Mouse (Mus musculus) regulatory T cell (primary cell): ENCODE data around the gene Hoxc10.

Experiments used
- in situ Hi-C: fragments of 300-600 bp; cut with MboI, MseI; formaldehyde crosslinking; loops from one replicate; pipeline ENCODE4 v1.15.1; 2025; ENCODE audit warnings: high pct_unique_total_duplicates

Hoxc10 gene

DNA sequence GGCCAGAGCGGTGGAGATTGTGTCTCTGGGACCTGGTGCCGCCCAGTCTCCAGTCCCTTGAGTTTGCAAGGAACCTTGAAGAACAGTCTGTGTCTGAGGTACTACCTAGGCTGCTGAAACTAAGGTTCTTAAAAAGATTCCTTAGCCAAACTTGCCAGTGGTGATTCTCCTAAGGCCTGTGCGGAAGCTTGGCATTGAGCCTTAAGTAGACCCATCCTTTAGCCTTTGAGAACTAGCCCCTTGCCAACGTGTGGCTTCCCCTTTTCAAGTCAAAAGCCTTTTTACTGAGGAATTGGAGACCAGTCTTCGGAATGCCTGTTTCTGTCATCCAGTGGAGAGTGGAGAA lies 23.2 kb upstream of the Hoxc10 start:
- in situ Hi-C loops, result loop anchor here (10.0 kb wide), 1 partner anchor 1849 kb away; no protein-coding TSS in a partner anchor

DNA sequence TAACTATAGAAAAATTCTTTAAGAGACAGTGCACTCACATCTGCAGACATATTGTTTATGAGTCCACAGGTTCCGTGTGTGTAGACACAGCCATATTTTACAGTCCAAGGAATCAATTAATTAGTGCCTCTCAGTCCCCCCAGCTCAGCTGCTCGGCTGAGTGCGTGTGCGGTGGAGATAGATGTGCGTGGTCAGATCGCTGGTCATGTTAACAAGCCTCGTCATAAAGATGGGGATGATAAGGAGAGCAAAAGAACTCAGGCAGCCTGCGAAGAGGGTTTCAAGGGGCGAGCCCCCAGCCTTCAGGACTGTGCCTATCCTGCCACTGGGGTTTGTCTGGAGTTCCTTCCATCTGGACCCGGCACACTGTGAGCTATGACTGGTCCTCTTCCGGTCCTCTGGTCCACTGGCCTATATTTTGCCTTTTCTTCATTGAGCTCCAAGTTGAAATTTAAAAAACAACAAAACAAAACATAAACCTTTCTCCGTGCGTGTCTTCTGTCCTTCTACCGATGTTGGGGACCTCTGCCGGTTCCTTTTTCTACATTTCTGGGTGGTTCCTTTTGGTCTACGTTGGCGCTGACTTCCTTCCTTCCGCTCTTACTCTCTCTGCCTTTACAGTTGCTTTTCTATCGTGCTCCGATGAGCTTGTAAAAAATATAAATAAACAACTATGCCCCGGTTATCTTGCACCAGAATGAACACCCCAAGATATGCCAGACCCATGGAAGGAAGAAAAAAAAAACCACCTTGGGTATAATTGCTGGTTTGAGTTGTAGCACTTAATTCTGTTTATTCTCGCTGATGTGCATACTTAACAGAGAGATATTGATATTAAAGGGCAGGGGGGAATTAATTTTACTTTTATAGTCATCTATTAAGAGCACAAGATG lies 21.2 kb upstream of the Hoxc10 start:
- in situ Hi-C loops, result loop anchor here (10.0 kb wide), 1 partner anchor 1851 kb away; no protein-coding TSS in a partner anchor

DNA sequence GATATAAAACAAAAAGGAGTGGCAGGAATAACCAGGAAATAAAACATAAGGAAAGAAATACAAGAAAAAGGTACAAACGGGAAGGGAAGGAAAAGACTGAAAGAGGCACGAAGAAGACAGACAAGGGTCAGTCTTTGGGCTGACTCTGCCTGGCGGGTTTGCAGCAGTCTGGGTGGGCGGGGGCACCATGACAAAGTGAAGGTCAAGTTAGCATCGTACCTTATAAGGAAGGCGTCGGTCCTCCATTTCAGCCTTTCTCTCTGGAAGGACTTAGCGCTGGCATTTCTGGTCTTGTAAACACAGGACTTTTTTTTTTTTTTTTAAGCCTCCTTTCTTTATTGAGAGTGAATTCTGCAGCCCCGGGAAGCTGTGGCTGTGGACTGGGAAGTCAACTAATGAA lies 19.3 kb upstream of the Hoxc10 start:
- in situ Hi-C loops, result loop anchor here (10.0 kb wide), 1 partner anchor 1852 kb away; no protein-coding TSS in a partner anchor

DNA sequence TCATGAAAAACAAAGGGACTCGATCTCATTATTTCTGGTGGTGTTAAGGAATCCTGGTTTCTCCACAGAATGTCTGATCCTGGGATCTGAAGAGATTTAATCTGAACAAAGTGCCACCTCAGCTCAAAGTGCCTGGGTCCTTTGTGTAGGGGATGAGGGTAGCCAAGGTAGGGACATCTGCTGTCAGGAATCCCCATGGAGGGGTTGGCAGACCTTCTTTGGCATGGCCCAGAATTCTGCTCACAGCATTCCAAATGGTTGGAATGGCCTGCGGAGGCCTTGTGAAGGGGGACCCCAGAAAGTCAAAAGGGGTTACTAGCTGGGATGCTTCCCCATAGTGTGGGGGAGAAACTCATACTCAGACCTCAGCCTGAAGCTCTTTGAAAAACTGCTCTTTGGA lies 17.8 kb upstream of the Hoxc10 start:
- in situ Hi-C loops, result loop anchor here (10.0 kb wide), 1 partner anchor 1854 kb away; no protein-coding TSS in a partner anchor

DNA sequence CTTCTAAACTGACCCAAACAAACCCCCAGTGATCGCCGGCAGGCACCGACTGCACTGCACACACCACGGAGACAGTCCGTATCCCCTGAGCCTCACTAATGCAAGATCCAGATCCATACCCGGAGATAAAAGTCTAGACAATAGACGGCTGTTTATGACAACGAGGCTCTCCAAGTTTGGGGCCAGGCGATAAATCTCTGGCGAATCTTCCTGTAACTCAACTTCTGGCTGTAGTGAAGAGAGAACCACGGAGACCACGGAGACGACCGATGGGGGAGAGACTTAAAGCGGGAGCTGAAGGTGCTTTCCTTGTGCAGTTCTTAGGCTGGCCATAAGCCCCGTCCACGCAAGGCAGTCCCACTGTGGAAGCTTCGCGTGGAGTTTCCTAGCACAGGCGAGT lies 16.9 kb upstream of the Hoxc10 start:
- in situ Hi-C loops, result loop anchor here (10.0 kb wide), 1 partner anchor 1855 kb away; no protein-coding TSS in a partner anchor

DNA sequence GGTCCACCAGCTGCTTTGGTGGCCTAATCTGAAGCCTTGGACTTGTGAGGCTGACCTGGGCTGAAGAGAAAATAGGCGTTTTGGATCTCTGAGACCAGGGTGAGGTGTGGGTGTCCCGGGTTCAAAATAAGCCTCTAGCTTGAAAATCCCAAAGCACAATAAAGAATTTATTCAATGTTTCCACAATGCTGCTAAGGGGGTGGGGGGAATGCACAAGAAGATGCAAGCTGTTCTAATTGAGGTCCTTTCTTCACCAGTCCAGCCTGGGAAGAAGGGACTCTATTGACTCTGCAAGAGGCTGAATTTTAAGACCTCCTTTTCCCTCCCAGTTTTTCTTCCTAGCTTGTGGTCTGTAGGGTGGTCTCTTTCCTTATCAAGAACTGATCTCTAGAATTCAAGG lies 15.7 kb upstream of the Hoxc10 start:
- in situ Hi-C loops, result no loop called here

DNA sequence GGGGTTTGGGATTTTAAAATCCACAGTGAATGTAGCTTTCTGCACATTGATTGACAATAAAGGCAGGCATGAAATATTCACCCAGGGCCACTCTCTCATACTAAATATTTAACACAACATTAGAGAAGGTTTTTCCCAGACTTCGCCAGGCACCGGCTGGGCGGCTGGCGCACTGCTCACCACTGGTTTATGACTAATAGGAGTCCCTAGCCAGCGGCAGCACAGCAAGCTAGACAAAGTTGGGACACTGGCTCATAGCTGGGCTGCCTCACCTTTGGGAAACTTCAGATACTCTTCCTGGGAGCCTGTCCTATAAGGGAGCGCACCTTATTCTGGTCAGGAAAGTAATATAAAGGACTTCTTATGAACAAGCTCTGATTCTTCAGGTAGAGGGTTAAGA lies 13.0 kb upstream of the Hoxc10 start:
- in situ Hi-C loops, result no loop called here

DNA sequence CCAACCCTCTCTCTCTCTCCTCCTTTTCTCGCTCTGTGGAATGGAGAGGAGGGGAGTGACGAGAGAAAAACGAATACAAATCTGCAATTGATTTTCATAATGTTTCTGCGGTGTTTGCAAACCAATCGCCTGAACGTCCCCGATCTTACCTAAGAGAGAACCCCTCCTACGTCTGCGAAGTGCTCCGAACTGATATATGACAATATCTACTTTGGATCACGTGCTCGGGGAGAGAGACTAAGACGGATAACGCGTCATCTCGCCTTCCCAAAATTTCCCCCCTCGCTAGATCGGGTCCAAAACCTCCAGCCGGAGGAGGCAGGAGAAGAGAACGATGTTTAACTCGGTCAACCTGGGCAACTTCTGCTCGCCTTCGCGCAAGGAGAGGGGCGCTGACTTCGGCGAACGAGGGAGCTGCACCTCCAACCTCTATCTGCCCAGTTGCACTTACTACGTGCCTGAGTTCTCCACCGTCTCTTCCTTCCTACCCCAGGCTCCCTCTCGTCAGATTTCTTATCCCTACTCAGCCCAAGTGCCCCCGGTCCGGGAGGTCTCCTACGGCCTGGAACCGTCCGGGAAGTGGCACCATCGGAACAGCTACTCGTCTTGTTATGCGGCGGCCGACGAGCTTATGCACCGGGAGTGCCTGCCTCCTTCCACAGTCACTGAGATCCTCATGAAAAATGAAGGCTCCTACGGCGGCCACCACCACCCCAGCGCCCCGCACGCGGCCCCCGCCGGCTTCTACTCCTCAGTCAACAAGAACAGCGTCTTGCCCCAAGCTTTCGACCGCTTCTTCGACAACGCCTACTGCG lies 12.2 kb upstream of the Hoxc10 start, which contains the start of gene Hoxc11:
Gene Hoxc11, plus strand, starts transcription at position 236 of the 815 bp plus-strand sequence.
- in situ Hi-C loops, result no loop called here

DNA sequence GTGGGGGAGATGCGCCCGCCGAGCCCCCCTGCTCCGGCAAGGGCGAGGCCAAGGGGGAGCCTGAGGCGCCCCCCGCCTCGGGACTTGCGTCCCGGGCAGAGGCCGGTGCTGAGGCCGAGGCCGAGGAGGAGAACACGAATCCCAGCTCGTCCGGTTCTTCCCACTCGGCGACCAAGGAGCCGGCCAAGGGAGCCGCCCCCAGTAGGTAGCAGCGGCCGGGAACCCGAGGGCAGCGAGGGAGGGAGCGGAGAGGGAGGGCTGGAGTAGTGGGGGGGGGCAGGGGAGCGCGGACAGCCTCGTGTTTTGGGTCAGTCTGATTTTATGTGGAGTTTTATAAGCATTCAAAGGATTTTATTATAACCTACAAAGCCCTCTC lies 11.6 kb upstream of the Hoxc10 start:
- in situ Hi-C loops, result no loop called here

DNA sequence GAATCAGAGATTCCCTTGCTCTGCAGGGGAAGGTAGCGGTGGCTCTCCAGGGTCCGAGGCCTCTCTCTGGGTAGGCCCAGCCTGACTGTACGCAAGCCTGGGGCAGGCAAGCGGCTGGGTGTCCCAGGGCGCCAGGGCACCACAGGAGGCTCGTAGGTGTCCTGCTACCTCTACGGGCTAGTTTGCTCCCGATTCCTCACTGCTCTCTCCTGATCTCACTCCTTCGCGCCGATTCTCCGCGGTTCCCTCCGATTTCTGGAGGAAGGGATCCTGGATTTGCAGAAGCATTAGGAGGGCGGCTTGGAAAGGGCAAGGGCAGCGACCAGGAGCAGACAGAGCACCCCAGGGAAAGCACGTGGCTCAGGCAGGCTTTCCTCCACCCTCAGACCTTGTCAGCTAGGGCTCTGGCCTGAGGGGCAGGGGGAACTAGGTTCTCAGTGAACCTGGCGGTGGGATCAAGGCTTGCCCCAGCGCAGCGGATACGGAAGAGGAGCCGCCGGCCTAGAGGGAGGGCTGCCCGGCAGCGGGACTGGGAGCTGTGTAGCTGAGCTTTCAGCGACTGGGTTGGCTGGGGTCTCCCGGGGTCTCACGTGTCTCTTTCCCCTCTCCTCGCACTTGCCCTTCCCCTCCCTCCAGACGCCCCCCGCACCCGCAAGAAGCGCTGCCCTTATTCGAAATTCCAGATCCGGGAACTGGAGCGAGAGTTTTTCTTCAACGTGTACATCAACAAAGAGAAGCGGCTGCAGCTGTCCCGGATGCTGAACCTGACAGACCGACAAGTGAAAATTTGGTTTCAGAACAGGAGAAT lies 10.6 kb upstream of the Hoxc10 start:
- in situ Hi-C loops, result no loop called here

DNA sequence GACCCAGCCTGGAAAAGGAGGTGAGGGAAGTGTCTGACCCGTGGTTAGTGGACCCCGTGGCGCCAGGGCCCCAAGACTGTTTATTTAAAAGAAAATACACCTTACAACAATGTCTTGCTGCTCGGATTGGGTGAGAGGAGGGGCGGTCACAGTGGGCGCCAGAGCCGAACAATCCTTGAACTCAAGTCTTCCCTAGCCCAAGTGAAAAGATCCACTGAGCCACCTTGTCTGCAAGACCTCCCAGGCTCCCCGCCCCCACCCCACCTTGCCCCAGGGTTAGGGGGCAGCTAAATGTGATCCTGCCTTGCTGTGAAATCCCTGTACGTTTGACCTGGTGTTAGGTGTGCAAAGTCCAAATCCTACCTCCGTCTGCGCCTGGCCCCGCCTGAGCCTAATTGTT lies 9.7 kb upstream of the Hoxc10 start:
- in situ Hi-C loops, result no loop called here

DNA sequence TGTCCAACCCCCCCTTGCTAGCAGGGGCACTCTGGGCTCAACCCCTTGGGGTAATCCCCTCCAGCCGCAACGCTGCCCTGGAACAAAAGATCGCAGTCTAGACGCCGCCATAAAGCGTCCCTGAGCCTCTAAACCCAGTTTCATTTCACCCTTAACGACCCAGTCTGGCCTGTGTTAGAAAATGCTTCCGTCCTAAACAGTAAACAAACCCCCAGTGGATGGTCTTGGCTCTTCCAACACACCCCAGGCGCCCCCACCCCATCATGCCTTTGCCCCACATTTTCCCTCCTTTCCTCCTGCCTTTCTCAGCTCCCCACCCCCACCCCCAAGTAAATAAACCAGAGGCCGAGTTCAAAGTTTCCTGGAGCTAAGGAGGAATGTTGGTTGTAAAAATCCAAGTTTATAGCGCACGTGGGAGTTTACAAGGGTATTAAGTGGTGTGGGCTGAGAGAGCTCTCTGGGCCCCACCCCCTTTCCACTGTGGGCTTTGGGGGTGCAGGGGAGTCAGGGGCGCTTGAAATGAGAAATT lies 6.9 kb upstream of the Hoxc10 start:
- in situ Hi-C loops, result no loop called here

DNA sequence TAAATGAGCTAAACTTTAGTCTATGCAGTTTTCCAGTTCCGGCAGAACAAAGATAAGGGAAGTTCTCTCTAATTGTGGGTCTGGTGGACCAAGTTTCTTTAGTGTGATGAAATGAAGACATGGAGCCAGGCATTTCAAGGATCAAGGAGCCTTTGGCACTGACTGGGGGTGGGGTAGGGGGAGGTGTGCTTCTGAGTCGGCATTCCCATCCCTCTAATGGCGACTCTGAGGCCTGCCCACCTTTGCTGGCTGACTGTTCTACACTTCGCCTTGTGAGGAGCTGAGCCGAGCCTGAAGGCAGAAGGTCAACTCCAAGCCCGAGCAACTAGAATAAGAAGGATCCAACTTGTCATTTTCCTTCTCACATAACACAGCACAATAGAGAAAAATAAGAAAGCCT lies 4.9 kb upstream of the Hoxc10 start:
- in situ Hi-C loops, result no loop called here

DNA sequence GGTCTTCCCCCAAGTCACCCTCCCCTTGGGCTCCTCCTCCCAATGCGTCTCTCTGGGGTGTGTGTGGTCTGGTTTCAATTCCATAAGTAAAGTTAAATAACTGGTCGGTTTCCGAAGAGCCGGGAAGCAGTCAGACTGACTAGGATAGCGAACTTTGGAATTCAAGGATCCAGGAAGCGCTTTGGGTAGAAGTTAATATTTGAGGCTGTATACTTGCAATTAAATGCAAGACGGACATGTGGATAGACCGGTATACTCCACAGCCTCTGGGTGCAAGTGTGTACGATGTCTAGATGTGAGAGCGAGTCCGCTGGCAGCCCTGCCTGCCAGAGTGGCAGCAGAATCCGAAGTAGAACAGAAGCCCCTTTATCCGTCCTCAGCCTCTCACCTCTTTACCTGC lies 4.1 kb upstream of the Hoxc10 start:
- in situ Hi-C loops, result no loop called here

DNA sequence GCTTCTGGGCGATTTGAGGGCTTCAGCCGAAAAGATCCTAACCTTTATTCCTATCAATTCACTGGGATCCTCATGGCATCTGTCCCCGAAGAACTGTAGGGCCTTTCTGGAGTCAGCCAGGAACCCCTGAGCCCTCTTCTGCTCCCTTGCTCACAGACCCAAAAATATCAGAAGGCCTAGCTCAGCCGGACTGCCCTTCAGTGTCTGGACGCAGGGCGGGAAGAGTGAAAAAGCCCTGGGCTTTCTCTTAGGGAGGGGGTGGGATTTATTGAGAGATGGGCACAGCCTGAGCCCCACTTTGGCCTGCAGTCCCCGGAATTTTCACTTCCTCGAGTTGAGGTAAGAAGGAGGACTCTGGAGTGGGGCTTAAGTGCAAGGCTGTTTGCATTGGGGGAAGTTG lies 3.3 kb upstream of the Hoxc10 start:
- in situ Hi-C loops, result no loop called here

DNA sequence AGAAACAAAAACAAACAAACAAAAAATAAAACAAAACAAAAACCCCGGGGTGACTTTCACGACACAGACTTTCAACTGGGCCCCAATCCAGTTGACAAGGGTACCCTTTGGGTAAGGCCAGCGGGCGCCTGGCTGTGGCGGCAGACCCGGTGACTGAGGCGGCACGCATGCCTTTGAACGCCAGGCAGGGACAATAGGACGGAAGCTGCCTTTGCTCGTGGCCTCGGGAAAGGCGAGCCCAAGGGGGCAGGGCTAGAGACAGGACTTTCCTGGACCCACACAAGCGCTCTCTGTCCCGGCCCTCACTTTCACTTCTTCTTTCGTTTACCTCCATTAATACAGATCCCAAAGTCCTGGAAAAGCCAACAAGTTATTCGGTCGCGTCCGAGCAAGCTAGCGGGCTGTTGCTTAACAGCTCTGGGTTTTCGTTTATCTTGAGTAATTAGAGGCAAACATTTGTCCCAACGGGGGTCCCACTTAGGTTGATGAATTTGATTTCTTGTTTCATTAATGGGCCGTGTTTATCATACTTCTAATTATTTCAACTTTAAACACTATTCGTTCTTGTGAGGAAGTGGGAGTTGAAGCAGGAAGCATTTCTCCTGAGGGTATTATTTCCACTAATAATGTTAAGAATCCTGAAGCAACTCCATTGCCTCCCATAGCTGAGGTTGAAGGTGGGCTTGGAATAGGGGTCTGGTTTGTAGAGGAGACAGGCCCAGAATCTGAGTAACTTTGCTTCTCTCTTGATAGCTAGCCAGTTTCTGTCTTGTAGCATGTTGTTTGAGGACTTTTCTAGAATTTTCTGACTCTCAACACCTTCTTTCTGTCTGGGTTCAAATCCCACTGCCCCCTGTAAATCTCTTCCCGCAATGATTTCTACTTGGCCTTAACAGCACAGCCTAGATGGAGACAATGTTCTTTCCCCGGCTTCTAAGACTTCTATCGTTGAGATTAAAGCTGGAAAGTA lies 2.6 kb upstream of the Hoxc10 start:
- in situ Hi-C loops, result no loop called here

DNA sequence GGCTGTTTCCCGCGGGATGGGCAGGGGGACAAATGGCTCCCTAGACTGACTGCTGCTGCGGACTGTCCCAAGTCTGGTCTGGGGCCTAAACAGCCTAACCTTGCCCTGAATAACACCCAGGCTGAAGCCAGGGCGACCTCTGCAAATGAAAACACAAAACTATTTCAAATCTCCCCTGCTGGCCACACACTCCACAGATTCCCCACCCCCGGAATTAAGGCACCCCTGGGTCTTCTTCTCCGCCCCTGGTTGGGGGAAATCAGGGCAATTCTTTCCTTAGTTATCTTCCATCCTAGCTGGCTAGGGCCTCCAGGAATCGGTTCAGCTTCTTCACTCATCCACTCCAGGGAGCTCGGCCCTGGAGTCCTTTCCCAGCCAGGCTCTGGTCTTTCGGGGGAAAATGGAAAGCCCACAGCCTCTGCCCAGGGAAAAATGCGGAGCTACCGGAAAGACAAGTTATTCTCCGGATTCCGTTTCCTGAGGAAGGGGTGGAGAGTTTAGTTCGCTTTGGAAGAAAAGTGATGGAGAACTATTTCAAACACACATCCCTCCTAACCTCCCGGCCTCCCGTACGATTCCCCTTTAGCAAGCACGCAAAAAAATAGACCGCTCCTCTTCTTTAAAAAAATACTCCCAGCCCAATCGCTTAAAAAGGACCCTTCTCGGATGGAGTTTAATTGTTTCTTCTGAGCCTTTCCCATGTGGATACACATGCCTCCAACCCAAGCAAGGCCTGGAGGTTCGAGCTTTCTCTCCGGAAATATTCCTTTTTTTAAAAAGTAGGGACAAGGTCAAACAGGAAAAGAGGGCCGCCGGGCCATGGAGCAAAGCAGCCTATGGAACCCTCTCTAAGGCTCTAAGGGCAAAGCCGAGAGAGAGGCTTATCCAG lies 1.3 kb upstream of the Hoxc10 start:
- in situ Hi-C loops, result loop anchor here (5.0 kb wide), 1 partner anchor 342 kb away; no protein-coding TSS in a partner anchor

DNA sequence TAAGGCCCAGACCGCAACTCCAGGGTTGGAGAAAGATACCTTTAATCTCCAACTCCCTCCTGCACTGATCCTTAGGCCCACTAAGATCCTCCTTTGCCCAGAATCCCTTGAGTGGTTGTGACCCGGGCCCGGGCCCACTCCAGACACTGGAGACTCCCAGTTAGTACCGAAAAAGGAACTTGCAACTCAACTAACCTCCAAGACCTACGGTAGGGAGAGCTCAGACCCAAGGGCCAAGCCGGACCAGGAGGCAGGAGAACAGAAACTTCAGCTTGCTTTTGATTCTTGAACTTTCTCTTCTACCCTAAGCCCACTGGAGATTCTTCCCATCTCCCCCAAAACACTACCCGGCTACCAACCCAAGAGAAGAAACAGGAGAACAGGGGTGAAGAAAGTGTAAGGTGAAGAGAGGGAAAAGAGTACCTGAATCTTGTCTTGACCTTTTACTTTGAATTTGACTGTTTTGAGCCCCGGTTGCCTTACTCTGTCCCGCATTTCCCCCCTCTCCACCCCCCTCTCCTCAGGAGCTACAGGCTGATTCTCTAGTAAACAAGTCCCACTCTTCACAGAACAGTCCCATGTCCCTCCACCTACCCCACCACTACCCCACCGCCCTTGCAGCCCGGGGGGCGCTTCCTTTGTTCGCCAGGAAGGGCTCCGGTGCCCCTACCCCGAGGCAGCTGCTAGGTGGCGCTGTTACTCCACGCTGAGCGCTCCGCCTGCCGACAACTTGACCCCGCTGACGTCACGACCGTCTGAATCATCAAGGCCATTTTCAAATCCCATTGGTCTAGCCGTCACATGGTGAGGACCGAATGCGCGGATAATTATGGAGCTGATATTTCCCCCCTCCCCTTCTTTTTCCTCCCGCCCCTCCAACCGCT lies 462 bp upstream of the Hoxc10 start:
- in situ Hi-C loops, result loop anchor here (5.0 kb wide), 1 partner anchor 341 kb away; no protein-coding TSS in a partner anchor
